ENCODE assay signal across 23 mouse cellular contexts in genomic region chr4:55250334-55250733, GRCm38 (mm10).
DNase-seq lines count a peak whose midpoint lies in the region; ATAC-seq and TF ChIP-seq lines count a peak whose summit lies in the region.
"Had no signal": no experiment of that assay in that cellular context is flagged by ENCODE, and none has a peak within 500 bp of the region (broad histone marks: within the 10 kb centered on the region; RNA-seq: fewer than 3 reads in every experiment).

No protein-coding gene starts in this region.

- peaks cover 4% of the 10 kb centered on the region; the same call in 1 of the 2 replicates for H3K9me3 ChIP-seq in midbrain, embryonic 10.5 days (replicated peaks)
- H3K9me3 ChIP-seq in midbrain, embryonic 13.5 days: no peaks in the 10 kb centered on the region
- H3K9me3 ChIP-seq in kidney, embryonic 15.5 days (replicated peaks): no peaks in the 10 kb centered on the region
- H3K9me3 ChIP-seq: embryonic facial prominence, embryonic 13.5 days; embryonic facial prominence, embryonic 15.5 days; forebrain, embryonic 13.5 days had no signal

- no peak for ATAC-seq in midbrain, embryonic 13.5 days
- no peak for ATAC-seq in kidney, embryonic 15.5 days (replicated peaks; ENCODE audit: low FRiP score)
- ATAC-seq: activated CD4-positive, CD25-positive, alpha-beta regulatory T cell, adult 4 months; forebrain, embryonic 13.5 days; forebrain, embryonic 16.5 days; Patski had no signal

- H3K4me1 ChIP-seq in midbrain, embryonic 10.5 days: peaks cover 40% of the 10 kb centered on the region
- H3K4me1 ChIP-seq in midbrain, embryonic 13.5 days (replicated peaks): peaks cover 4% of the 10 kb centered on the region
- no peaks in the 10 kb centered on the region for H3K4me1 ChIP-seq in kidney, embryonic 15.5 days
- H3K4me1 ChIP-seq: embryonic facial prominence, embryonic 13.5 days; embryonic facial prominence, embryonic 15.5 days had no signal

- H3K27me3 ChIP-seq in midbrain, embryonic 10.5 days (ENCODE audit: low read depth, poor library complexity, severe bottlenecking): peaks cover 22% of the 10 kb centered on the region
- H3K27me3 ChIP-seq in midbrain, embryonic 13.5 days: peaks cover 6% of the 10 kb centered on the region; the same call in 1 of the 2 replicates
- H3K27me3 ChIP-seq in kidney, embryonic 15.5 days: no peaks in the 10 kb centered on the region
- H3K27me3 ChIP-seq: embryonic facial prominence, embryonic 13.5 days; embryonic facial prominence, embryonic 15.5 days; forebrain, embryonic 13.5 days; Patski had no signal

- WGBS in midbrain, embryonic 10.5 days: 4% methylated on average over 3 of the region's 3 CpGs
- WGBS in midbrain, embryonic 13.5 days: 11% methylated on average over 3 of the region's 3 CpGs
- 51% methylated on average over 3 of the region's 3 CpGs for WGBS in kidney, embryonic 15.5 days

- no peak for TF ChIP-seq CTCF in brain, embryonic 14.5 days (IDR thresholded peaks at IDR 0.05; ENCODE audit: borderline replicate concordance, extremely low read depth, insufficient read depth, insufficient read length)

- H3K4me3 ChIP-seq in midbrain, embryonic 10.5 days: no peak overlapping the region
- no peak overlapping the region for H3K4me3 ChIP-seq in midbrain, embryonic 13.5 days (replicated peaks)
- H3K4me3 ChIP-seq in kidney, embryonic 15.5 days (replicated peaks): no peak overlapping the region
- H3K4me3 ChIP-seq: embryonic facial prominence, embryonic 13.5 days; embryonic facial prominence, embryonic 15.5 days; erythroblast, embryonic 14.5 days; forebrain, embryonic 13.5 days had no signal

- H3K36me3 ChIP-seq in midbrain, embryonic 10.5 days: no peaks in the 10 kb centered on the region
- no peaks in the 10 kb centered on the region for H3K36me3 ChIP-seq in midbrain, embryonic 13.5 days
- no peaks in the 10 kb centered on the region for H3K36me3 ChIP-seq in kidney, embryonic 15.5 days
- H3K36me3 ChIP-seq: embryonic facial prominence, embryonic 13.5 days; embryonic facial prominence, embryonic 15.5 days had no signal

- H3K4me2 ChIP-seq in midbrain, embryonic 13.5 days (replicated peaks): no peak overlapping the region
- no peak overlapping the region for H3K4me2 ChIP-seq in kidney, embryonic 15.5 days
- H3K4me2 ChIP-seq: embryonic facial prominence, embryonic 13.5 days; embryonic facial prominence, embryonic 15.5 days; forebrain, embryonic 13.5 days had no signal

- peak; percentile 17 for DNase-seq in embryo, embryonic 10.5 days (ENCODE audit: low spot score)
- no peak for DNase-seq in embryo, embryonic 9.5 days (ENCODE audit: extremely low spot score)
- DNase-seq in midbrain, embryonic 10.5 days (ENCODE audit: low spot score): peak; percentile 32
- peak; percentile 51 for DNase-seq in Muller cell, postnatal 12 days (ENCODE audit: inconsistent ontology term)
- DNase-seq in brain, embryonic 14.5 days (ENCODE audit: low read depth): peak; percentile 40
- DNase-seq: adrenal gland, adult 8-10 months; adrenal gland, postnatal 14 days; adrenal gland, postnatal 36 days; cerebellum, adult 11 months; cerebellum, adult 18-20 months; cerebellum, adult 8-10 months; cerebellum, adult 9-11 months; cerebellum, postnatal 14 days; cerebellum, postnatal 36 days had no signal

- H3K27ac ChIP-seq in midbrain, embryonic 10.5 days (replicated peaks): no peak overlapping the region
- no peak overlapping the region for H3K27ac ChIP-seq in midbrain, embryonic 13.5 days
- no peak overlapping the region for H3K27ac ChIP-seq in kidney, embryonic 15.5 days
- H3K27ac ChIP-seq: embryonic facial prominence, embryonic 13.5 days; embryonic facial prominence, embryonic 15.5 days; forebrain, embryonic 13.5 days had no signal

- H3K9ac ChIP-seq in midbrain, embryonic 13.5 days (replicated peaks): no peak overlapping the region
- no peak overlapping the region for H3K9ac ChIP-seq in kidney, embryonic 15.5 days
- H3K9ac ChIP-seq: embryonic facial prominence, embryonic 13.5 days; embryonic facial prominence, embryonic 15.5 days; forebrain, embryonic 13.5 days had no signal

- no peak for TF ChIP-seq POLR2A in brain, embryonic 14.5 days (IDR thresholded peaks at IDR 0.05; ENCODE audit: borderline replicate concordance, extremely low read depth, insufficient read depth, insufficient read length, poor library complexity, severe bottlenecking)
